Mouse (Mus musculus) testis, adult 2 months (tissue): Measurements from ENCODE around the gene Snu13.

Experiments
- CTCF ChIP-seq: fragments of 200-500 bp; IDR thresholded peaks from 2 replicates; pipeline ENCODE4 v1.5.1; 2012; ENCODE audit warnings: low read depth, mild to moderate bottlenecking, inconsistent platforms, low read length, moderate library complexity; ENCODE audit not compliant: control insufficient read depth, insufficient read depth, insufficient replicate concordance
- POLR2A ChIP-seq: fragments of 200-500 bp; IDR thresholded peaks from 2 replicates; pipeline ENCODE4 v1.6.1; 2012; ENCODE audit warnings: low read depth, mild to moderate bottlenecking, inconsistent platforms, low read length, moderate library complexity; ENCODE audit not compliant: control insufficient read depth

- TF ChIP-seq CTCF (no peak), POLR2A (no peak)
Measured at GRCm38 (mm10) chr15:82027276-82027675, 20.1 kb downstream of the Snu13 start.
